Mouse (Mus musculus) thymus, postnatal 10 days (tissue): Measurements from ENCODE around the gene Samd15.

Experiments used
- DNase-seq, 2 experiments: peaks; one replicate each; pipeline ENCODE4 v3.0.0; 2021; ENCODE audit warnings: low spot score in 2 of 2

Gene Samd15

DNA sequence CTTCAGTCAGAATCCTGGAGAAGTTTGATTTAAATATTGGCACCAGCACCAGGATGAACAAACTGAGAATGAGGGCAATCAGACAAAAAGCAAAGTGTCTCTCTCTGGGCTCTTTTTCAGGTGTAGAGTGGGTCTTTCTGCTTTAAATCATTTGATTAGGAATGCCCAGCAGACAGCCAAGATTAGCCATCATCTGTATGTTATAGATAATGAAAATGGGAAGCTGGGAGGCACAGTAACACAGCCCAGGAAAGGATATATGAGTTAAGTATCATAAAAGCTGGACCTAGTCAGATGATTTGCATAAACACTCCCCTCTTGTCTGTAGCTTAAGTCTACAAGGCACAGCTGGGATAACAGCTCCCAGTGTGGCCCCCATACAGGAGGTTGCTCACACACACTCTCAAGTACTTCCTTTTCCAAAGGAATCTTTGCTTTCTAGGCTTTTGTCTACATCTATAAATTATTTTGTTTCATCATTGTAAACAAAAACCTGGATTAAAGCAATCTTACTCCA is 30.9 kb downstream of the Samd15 start:
- no peak for DNase-seq

- DNase-seq, result no peak
These were observed 37.5 kb downstream of the Samd15 start for GRCm38 (mm10) chr12:87236882-87237483.

DNA sequence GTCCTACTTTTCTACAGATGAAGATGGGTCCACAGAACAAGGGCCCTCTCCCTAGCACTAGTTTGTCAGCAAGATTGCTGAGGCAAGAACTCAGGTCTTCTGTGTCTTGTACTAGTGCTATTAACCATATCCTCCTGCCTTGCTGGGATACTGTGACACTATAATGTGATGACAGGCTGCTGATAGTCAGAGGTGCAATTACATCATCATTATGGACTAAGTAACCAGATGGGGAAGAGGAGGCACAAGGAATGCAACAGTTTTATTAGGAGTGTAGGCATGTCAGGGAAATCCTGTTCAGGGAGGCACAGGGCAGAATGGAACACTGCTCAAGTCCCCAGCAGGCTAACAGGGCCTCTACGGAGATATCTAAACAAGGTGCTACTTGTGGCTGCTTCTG is 39.1 kb downstream of the Samd15 start, which contains the start of gene Noxred1:
Noxred1 (minus strand) TSS at position 101 of the 400 bp plus-strand sequence.
- DNase-seq, result no peak

DNA sequence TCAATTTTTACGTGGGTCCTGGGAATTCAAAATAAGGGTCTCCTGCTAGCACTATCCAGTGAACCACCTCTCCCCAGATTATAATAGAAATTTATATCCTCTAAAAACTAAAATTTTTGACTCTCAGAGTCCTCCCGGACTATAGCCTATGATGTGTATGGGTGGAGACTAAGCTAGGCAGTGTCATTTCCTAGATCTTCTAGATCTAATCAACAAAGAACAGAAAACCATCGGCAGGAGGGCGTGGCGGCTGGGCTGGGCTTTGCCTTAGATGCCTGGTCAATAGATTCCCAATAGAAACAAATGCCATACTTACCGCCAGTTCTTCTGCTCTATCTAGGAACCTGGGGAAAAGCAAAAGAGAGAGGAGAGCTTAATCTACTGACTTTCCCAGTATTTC is 50.6 kb downstream of the Samd15 start:
- no peak for DNase-seq

- DNase-seq, result no peak
These were observed 54.4 kb downstream of the Samd15 start for GRCm38 (mm10) chr12:87253878-87254277.

- DNase-seq, result no peak
These were observed 57.1 kb downstream of the Samd15 start for GRCm38 (mm10) chr12:87256629-87257028.

DNA sequence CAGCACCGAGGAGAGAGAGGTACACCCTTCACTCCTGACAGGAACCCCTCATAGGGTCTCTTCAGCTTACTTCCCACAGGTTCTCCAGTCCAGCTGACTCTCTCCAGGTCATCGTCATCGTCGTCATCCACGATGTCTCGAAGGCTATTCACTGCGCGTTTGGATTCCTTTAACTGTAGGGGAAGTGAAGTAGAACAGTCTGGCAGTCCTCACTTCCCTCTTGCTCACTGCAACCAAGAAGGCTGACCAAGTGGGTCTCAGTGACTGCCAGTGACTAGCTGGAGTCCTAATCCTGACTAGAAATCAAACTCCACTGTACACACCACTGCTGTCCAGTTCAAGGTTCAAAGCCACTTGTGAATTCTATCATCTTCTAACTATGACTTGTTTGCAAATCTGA is 61.0 kb downstream of the Samd15 start:
- DNase-seq, result no peak
